Mouse (Mus musculus) limb, embryonic 11.5 days (tissue): ENCODE data around the gene Kcnh1. TPM values are rescaled to one million over a fixed set of nuclear protein-coding genes. Genes with fewer than 3 reads are reported as not detected.

Source experiments
- ATAC-seq: fragments of 200-750 bp; cut with Nextera tagmentation; 2 replicates; pipeline ENCODE4 v1.8.0; 2017; ENCODE audit warnings: low read depth; ENCODE audit not compliant: insufficient number of reproducible peaks, low FRiP score, low TSS enrichment
- DNase-seq: peaks from one replicate; pipeline ENCODE4 v3.0.0-alpha.2; 2015; ENCODE audit warnings: low spot score
- H3K27ac ChIP-seq: fragments of 300-500 bp; sonication (generic); replicated peaks from 2 replicates; pipeline ENCODE4 v1.5.1; 2014; ENCODE audit warnings: low read depth, mild to moderate bottlenecking, low read length
- H3K27me3 ChIP-seq: fragments of 300-500 bp; sonication (generic); 2 replicates; pipeline ENCODE4 v1.6.1; 2014; ENCODE audit warnings: mild to moderate bottlenecking, low read length, mixed read lengths; ENCODE audit not compliant: control insufficient read depth, insufficient read depth
- H3K36me3 ChIP-seq: fragments of 300-500 bp; sonication (generic); 2 replicates; pipeline ENCODE4 v1.6.1; 2014; ENCODE audit warnings: mild to moderate bottlenecking, low read length, moderate library complexity, mixed read lengths; ENCODE audit not compliant: control insufficient read depth, insufficient read depth
- H3K4me1 ChIP-seq: fragments of 300-500 bp; sonication (generic); 2 replicates; pipeline ENCODE4 v1.6.1; 2014; ENCODE audit warnings: low read length, mixed read lengths; ENCODE audit not compliant: control insufficient read depth, insufficient read depth
- H3K4me2 ChIP-seq: fragments of 300-500 bp; sonication (generic); 2 replicates; pipeline ENCODE4 v1.6.1; 2014; ENCODE audit warnings: low read depth, mild to moderate bottlenecking, moderate library complexity; ENCODE audit not compliant: severe bottlenecking
- H3K4me3 ChIP-seq: fragments of 300-500 bp; sonication (generic); 2 replicates; pipeline ENCODE4 v1.5.1; 2014; ENCODE audit warnings: low read depth, low read length
- H3K9ac ChIP-seq: fragments of 300-500 bp; sonication (generic); 2 replicates; pipeline ENCODE4 v1.6.1; 2014; ENCODE audit warnings: mild to moderate bottlenecking, low read length
- H3K9me3 ChIP-seq: fragments of 300-500 bp; sonication (generic); 2 replicates; pipeline ENCODE4 v1.6.1; 2016; ENCODE audit warnings: low read length; ENCODE audit not compliant: control insufficient read depth
- WGBS: fragments of 180-500 bp; shearing (Covaris S2); extraction: QIAGEN DNeasy Blood & Tissue Kit; methylation state at CpG from one replicate; pipeline ENCODE4 v1.1.7; 2014; 5-methylcytosine and 5-hydroxymethylcytosine counted together
- polyA plus RNA-seq: library from polyadenylated mRNA; unstranded; fragments of >200 nt; fragmentation: Nextera tagmentation; extraction: Ambion mirVana; gene quantifications from 2 replicates; pipeline ENCODE4 v1.2.1, GENCODE M21; 2014

Kcnh1 gene
- polyA plus RNA-seq, 1 experiment from 2014 or later = 0.03 TPM

DNA sequence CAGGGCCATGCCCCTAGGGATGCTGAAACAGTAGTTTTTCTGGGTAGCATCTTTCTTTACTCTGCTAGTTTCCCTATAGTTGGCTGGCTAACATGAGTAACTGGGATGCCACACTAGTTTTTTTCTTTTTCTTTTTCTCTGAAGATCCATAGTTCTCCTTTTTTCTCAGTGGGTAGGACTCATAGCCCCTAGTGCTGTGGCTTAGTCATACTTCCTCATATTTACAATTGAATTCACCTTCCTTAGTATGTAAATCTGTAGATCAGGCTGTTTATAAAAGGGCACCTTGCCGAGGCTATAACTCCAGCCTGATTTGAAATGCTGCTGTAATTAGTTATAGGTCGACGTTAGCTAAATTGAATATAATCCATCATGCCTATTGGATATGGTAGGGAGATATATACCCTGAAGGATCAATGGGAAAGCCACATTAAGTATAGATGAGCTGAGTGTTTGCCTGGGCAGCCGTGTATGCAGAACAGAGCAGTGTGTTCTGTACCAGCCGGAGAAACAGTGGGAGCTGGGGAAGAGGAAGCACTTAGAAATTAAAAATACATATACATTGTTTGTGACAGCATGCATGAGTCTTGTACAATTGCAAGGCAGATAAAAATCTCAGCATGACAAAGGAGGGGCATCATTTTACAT is 107.0 kb downstream of the Kcnh1 start:
- ATAC-seq = no peak
- Histone ChIP-seq H3K4me2 (no peak overlapping the region), H3K36me3 (no peaks in the 10 kb centered on the region)

DNA sequence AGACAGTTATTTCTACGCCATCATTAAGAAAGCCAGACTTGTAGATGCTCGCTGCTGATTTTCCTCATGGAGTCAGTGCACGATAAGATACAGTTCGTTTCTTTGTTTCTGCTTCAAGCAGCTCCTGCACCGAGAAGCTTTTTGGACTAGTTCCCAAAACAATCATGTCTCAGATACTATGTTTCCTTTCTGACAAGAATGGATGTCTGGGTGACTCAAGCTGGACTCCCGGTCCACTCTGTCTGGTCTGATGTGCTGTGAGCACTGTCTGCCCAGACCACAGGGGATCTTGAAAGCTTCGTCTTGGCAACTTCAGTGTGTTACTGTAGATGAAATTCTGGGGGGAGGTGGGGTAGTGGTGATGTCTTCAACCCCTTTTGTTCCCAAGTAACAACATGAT is 109.8 kb downstream of the Kcnh1 start:
- WGBS = 91% methylated on average over 7 of the region's 7 CpGs
- DNase-seq = no peak
- H3K9me3 ChIP-seq = no peaks in the 10 kb centered on the region
- no peak overlapping the region for H3K4me3 ChIP-seq
- no peak for ATAC-seq
- no peak overlapping the region for H3K4me2 ChIP-seq
- H3K4me1 ChIP-seq = no peaks in the 10 kb centered on the region
- no peak overlapping the region for H3K9ac ChIP-seq
- H3K36me3 ChIP-seq = no peaks in the 10 kb centered on the region
- H3K27ac ChIP-seq = no peak overlapping the region
- no peaks in the 10 kb centered on the region for H3K27me3 ChIP-seq

More for the DNA sequence above, 107.0 kb downstream of the Kcnh1 start:
- no peak for DNase-seq
- H3K9ac ChIP-seq = no peak overlapping the region
- no peak overlapping the region for H3K27ac ChIP-seq
- H3K4me3 ChIP-seq = no peak overlapping the region
- H3K9me3 ChIP-seq = no peaks in the 10 kb centered on the region
- WGBS = 78% methylated on average over 5 of the region's 5 CpGs
- no peaks in the 10 kb centered on the region for H3K27me3 ChIP-seq
- H3K4me1 ChIP-seq = no peaks in the 10 kb centered on the region

DNA sequence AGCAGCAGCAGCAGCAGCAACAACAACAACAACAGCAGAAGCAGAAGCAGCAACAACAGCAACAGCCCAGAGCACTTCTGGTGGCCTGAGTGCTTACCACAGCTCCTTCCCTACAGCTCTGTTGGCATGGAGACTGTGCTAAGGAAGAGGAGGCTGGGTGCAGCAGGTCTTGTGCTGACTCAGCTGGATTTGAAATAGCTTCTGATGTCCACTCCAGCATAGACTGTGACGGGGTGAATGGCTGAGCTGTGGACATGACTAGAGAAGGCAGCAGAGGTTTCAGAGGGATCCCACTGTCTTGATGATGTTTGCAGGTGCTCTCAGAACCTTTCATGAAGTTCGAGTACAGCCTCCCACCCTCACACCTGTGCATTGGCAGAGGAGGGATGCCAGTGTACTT is 113.0 kb downstream of the Kcnh1 start:
- Histone ChIP-seq H3K4me2 (no peak overlapping the region), H3K4me3 (no peak overlapping the region)
- 68% methylated on average over 2 of the region's 2 CpGs for WGBS

DNA sequence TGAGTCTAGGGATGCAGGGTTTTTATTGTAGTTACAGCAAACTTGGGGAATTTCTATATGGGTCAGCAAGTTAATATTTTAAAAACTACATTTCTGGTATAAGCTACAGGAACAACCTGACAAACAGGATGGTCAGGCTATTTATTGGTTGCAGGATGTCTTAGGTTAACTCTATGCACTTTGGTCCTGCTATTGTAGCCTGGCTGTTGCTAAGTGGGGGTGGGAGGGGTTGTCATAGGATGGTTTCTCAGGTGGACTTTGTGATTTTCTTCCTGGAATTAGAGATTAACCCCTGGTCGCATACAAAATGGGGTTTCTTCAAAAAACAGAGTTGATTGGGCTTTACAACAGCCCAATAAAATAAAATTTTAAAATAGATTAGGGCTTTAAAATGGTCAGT is 114.6 kb downstream of the Kcnh1 start:
- no peak for ATAC-seq
- Histone ChIP-seq H3K4me2 (no peak overlapping the region), H3K9me3 (no peaks in the 10 kb centered on the region), H3K4me1 (no peaks in the 10 kb centered on the region), H3K9ac (no peak overlapping the region), H3K36me3 (no peaks in the 10 kb centered on the region), H3K27ac (no peak overlapping the region), H3K4me3 (no peak overlapping the region), H3K27me3 (no peaks in the 10 kb centered on the region)
- 88% methylated on average over 1 of the region's 1 CpGs for WGBS
- no peak for DNase-seq

More for the DNA sequence above, 113.0 kb downstream of the Kcnh1 start:
- ATAC-seq = no peak
- no peak overlapping the region for H3K27ac ChIP-seq
- H3K4me1 ChIP-seq = no peaks in the 10 kb centered on the region
- no peaks in the 10 kb centered on the region for H3K9me3 ChIP-seq
- no peak for DNase-seq
- H3K9ac ChIP-seq = no peak overlapping the region
- no peaks in the 10 kb centered on the region for H3K27me3 ChIP-seq
- H3K36me3 ChIP-seq = no peaks in the 10 kb centered on the region

DNA sequence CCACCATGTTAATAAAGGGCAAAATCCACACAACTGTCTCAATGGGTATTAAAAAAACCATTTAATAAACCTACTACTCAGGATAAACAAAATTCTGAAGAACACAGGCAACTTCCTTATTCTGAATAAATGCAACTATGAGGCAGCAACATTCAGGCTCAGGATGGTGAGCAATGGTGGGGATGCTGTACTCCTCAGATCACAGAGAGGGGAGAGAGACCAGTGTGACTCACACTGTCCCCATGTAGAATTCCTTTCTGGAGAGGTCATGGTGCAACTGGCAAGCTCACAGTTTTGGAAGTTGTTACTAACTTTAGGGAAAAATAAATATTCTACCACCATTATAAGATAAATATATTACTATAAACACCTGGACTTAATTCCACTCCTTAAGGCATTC is 116.5 kb downstream of the Kcnh1 start:
- DNase-seq (no peak), ATAC-seq (no peak)
- Histone ChIP-seq H3K9me3 (no peaks in the 10 kb centered on the region), H3K36me3 (no peaks in the 10 kb centered on the region), H3K4me2 (no peak overlapping the region), H3K4me1 (no peaks in the 10 kb centered on the region), H3K27me3 (no peaks in the 10 kb centered on the region), H3K27ac (no peak overlapping the region), H3K4me3 (no peak overlapping the region), H3K9ac (no peak overlapping the region)

DNA sequence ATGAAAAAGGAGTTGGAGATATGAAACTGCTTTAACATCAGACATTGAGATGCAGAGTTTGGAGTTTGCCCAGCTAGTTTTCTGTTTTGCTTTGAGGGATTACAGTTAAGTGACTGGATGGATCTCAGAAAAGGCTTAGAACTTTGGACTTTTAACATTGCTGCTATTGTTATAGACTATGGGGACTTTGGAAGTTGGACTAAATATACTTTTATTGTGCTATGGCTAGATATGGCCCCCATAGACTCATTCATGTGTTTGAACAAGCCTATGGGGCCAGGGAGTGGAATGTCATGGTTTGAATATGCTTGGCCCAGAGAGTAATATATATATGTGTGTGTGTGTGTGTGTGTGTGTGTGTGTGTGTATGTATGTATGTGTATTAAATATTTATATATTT is 120.7 kb downstream of the Kcnh1 start:
- Histone ChIP-seq H3K27ac (no peak overlapping the region), H3K9me3 (no peaks in the 10 kb centered on the region), H3K9ac (no peak overlapping the region), H3K4me2 (no peak overlapping the region), H3K4me1 (no peaks in the 10 kb centered on the region), H3K36me3 (no peaks in the 10 kb centered on the region), H3K27me3 (no peaks in the 10 kb centered on the region), H3K4me3 (no peak overlapping the region)
- no peak for DNase-seq
- ATAC-seq = no peak

DNA sequence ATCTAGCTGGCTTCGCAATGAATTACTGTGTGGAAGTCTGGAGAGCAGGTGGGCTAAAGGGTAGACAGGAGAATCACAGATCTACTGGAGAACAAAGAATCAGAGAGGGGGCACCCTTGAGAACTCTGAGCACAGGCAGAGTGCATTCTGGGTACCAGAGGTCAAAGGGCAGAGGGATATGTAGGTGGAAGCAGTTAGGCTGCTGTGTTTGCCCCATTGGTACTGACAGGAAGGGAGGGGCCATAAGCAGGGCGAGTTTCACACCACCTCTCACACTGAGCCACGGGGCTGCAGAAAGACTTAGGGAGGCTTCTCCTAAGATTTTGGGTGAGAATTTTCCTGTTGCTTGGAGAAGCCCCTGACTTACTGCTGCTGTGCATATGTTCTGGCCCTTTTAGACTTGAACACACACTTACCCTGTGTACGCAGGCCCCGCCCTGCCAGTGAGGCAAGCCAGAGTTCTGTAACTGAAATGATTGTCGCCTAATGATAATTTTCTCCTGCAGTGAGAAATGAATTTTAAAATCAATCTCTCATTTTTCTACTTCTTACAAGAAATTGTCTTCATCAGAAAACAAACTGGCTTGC is 121.4 kb downstream of the Kcnh1 start:
- no peak overlapping the region for H3K9ac ChIP-seq
- no peaks in the 10 kb centered on the region for H3K27me3 ChIP-seq
- 76% methylated on average over 6 of the region's 6 CpGs for WGBS
- H3K27ac ChIP-seq = no peak overlapping the region
- DNase-seq = no peak
- no peak overlapping the region for H3K4me2 ChIP-seq
- H3K9me3 ChIP-seq = no peaks in the 10 kb centered on the region
- H3K36me3 ChIP-seq = no peaks in the 10 kb centered on the region
- ATAC-seq = no peak
- H3K4me1 ChIP-seq = no peaks in the 10 kb centered on the region
- H3K4me3 ChIP-seq = no peak overlapping the region

DNA sequence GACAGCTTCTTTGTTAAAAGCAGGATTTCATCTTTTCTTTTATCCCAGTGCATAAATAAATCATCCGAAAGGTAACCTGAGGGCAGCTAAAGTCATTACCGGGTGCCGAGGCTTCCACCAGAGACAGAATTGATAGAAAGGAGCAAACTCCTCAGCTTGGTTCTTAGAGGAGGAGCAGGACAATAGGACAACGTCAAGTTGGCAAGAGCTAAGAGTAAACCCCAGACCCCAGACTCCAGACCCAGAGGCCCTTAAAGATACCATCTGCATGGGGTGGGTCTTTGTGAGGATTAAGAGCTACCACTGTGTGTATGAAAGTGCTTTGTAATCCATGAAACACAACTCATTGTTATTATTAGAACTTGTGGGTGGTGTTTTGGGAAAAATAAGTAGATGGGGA is 121.9 kb downstream of the Kcnh1 start:
- no peak overlapping the region for H3K9ac ChIP-seq
- no peak overlapping the region for H3K4me3 ChIP-seq
- H3K4me2 ChIP-seq = no peak overlapping the region
- no peaks in the 10 kb centered on the region for H3K36me3 ChIP-seq
- DNase-seq (no peak), ATAC-seq (no peak)
- H3K4me1 ChIP-seq = no peaks in the 10 kb centered on the region
- H3K27ac ChIP-seq = no peak overlapping the region
- H3K27me3 ChIP-seq = no peaks in the 10 kb centered on the region
- H3K9me3 ChIP-seq = no peaks in the 10 kb centered on the region
- WGBS = 54% methylated on average over 4 of the region's 4 CpGs

DNA sequence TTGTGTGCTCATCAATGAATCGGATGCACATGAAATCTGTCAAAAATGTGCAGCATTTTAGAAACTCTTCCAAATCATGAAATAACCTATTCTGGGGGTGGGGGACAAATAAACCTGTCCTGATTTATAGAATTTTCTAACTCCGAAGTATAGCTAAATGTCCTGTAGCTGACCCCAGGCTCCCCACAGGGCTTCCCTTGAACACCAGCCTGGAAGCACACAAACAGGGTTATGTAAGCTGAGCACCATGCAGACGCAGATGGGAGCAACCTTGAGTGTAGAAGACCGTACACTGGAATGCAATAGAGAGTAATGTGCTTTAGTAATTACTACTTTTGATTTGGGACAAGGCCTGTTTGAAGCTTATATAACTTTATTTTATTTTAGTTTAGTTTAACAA is 122.4 kb downstream of the Kcnh1 start:
- H3K4me3 ChIP-seq = no peak overlapping the region
- H3K9ac ChIP-seq = no peak overlapping the region
- ATAC-seq (no peak), DNase-seq (no peak)
- 61% methylated on average over 4 of the region's 4 CpGs for WGBS
- no peak overlapping the region for H3K4me2 ChIP-seq
- H3K27me3 ChIP-seq = no peaks in the 10 kb centered on the region
- no peaks in the 10 kb centered on the region for H3K4me1 ChIP-seq
- no peaks in the 10 kb centered on the region for H3K36me3 ChIP-seq
- H3K9me3 ChIP-seq = no peaks in the 10 kb centered on the region
- no peak overlapping the region for H3K27ac ChIP-seq
